Mouse (Mus musculus): ENCODE measurements at regions not wholly inside any gene's neighbourhood (a gene's known extent, or its start where the extent isn't known, plus 50 kb on each side); places are given as distances from the start of the nearest gene placed in this dataset.

DNA sequence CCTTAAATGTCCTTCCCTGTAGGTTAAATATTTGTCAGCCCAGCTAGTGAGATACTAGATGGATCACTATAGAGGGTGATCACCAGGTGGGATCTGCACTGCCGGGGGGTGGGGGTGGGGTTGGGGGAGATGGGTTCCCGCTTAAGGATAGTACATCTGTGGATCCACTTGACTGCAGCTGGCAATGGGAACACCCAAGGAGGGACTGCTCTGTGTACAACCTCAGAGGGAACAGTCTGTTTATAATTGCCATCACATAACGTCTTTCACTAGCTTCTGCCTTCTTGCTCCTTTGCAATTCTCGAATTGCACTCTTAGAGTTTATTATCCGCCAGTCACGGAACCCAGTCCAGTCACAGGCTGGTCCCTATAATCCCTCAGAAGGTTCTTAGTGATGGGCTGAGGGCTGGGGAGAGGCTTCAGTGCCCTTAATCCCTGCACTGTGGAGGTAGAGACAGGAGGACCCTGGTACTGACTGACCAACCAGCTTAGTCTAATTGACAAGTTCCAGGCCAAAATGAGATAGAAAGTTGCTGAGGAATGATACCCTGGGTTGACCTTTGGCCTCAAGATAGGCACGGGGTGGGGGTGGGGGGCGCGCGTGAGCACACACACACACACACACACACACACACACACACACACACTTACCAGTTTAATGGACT, 162.4 kb downstream of the Icos start:
- WGBS, result 26% methylated on average over 10 of the region's 10 CpGs
- Histone ChIP-seq H3K4me3 (ENCODE audit: low read depth, low read length) (no peak overlapping the region), H3K27ac (ENCODE audit: low read depth, low read length) (peak overlapping the region; percentile 37; the same call in 1 of the 2 replicates), H3K9ac (ENCODE audit: low read length) (no peak overlapping the region; the same call in 1 of the 2 replicates), H3K9me3 (ENCODE audit: control insufficient read depth, low read length) (no peaks in the 10 kb centered on the region), H3K4me1 (ENCODE audit: control insufficient read depth, insufficient read depth, low read length) (peaks cover 49% of the 10 kb centered on the region), H3K4me2 (no peak overlapping the region), H3K36me3 (ENCODE audit: control insufficient read depth, insufficient read depth, low read length) (no peaks in the 10 kb centered on the region), H3K27me3 (ENCODE audit: control insufficient read depth, insufficient read depth, low read length) (no peaks in the 10 kb centered on the region)
- ATAC-seq (ENCODE audit: low FRiP score) (peak; percentile 54), DNase-seq (ENCODE audit: low spot score, missing footprints) (peak; percentile 86)

DNA sequence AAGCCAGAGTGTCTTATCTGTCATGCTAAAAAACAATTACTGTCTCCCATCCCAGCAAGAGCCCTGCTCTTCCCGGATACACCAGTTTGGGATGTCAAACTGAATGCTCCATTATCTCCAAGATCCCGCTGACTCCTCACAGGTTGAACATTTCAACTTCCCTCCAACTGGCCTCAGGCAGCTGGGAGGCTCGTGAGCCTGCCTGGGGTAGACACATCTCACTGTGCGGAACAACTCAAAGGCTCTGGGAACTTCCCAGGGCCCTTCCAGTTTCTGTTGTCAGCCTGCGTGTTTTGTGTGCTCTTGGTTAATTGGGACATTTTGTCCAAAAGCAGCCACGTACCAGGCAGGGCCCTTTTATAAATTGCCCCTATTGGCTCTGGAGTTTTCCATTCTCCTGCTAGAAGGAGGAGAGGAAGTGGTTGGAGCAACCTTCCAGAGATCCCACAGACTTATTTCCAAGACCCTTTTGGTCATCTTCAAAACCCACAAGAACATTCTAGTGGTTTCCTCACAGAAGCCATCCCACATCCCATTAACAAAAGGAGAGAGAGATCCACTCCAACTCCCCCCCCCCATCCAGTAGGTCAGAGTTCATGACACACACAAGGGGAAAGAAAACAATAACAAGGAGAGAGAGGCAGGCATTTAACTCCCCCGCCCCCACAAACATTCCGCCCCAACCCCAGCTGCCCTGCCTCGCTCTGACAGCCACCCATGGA, 163.3 kb downstream of the Icos start:
- Histone ChIP-seq H3K27ac (ENCODE audit: low read depth, low read length) (peak overlapping the region; percentile 22; the same call in 1 of the 2 replicates), H3K4me2 (no peak overlapping the region), H3K9ac (ENCODE audit: low read length) (no peak overlapping the region), H3K9me3 (ENCODE audit: control insufficient read depth, low read length) (no peaks in the 10 kb centered on the region), H3K4me3 (ENCODE audit: low read depth, low read length) (no peak overlapping the region), H3K4me1 (ENCODE audit: control insufficient read depth, insufficient read depth, low read length) (peaks cover 51% of the 10 kb centered on the region), H3K36me3 (ENCODE audit: control insufficient read depth, insufficient read depth, low read length) (no peaks in the 10 kb centered on the region), H3K27me3 (ENCODE audit: control insufficient read depth, insufficient read depth, low read length) (no peaks in the 10 kb centered on the region)
- WGBS, result 17% methylated on average over 9 of the region's 9 CpGs
- peak; percentile 89 for DNase-seq (ENCODE audit: low spot score, missing footprints)
- no peak for ATAC-seq (ENCODE audit: low FRiP score)

GRCm38 (mm10) chr1:61141592-61141930, 163.8 kb downstream of the Icos start:
- Histone ChIP-seq H3K27me3 (ENCODE audit: control insufficient read depth, insufficient read depth, low read length) (no peaks in the 10 kb centered on the region), H3K27ac (ENCODE audit: low read depth, low read length) (no peak overlapping the region), H3K4me1 (ENCODE audit: control insufficient read depth, insufficient read depth, low read length) (peaks cover 48% of the 10 kb centered on the region), H3K9ac (ENCODE audit: low read length) (no peak overlapping the region), H3K4me2 (no peak overlapping the region), H3K4me3 (ENCODE audit: low read depth, low read length) (no peak overlapping the region), H3K36me3 (ENCODE audit: control insufficient read depth, insufficient read depth, low read length) (no peaks in the 10 kb centered on the region), H3K9me3 (ENCODE audit: control insufficient read depth, low read length) (no peaks in the 10 kb centered on the region)
- DNase-seq (ENCODE audit: low spot score, missing footprints) (peak; percentile 90), ATAC-seq (ENCODE audit: low FRiP score) (no peak)
- WGBS, result 39% methylated on average over 2 of the region's 2 CpGs

GRCm38 (mm10) chr1:61141952-61142351, 164.2 kb downstream of the Icos start:
- no peak overlapping the region for H3K27ac ChIP-seq (ENCODE audit: low read depth, low read length)
- H3K36me3 ChIP-seq (ENCODE audit: control insufficient read depth, insufficient read depth, low read length), result no peaks in the 10 kb centered on the region
- no peaks in the 10 kb centered on the region for H3K9me3 ChIP-seq (ENCODE audit: control insufficient read depth, low read length)
- ATAC-seq (ENCODE audit: low FRiP score) (no peak), DNase-seq (ENCODE audit: low spot score, missing footprints) (peak; percentile 87)
- no peaks in the 10 kb centered on the region for H3K27me3 ChIP-seq (ENCODE audit: control insufficient read depth, insufficient read depth, low read length)
- H3K4me2 ChIP-seq, result no peak overlapping the region
- H3K4me1 ChIP-seq (ENCODE audit: control insufficient read depth, insufficient read depth, low read length), result peaks cover 48% of the 10 kb centered on the region
- H3K4me3 ChIP-seq (ENCODE audit: low read depth, low read length), result no peak overlapping the region
- no peak overlapping the region for H3K9ac ChIP-seq (ENCODE audit: low read length)
- WGBS, result 40% methylated on average over 9 of the region's 9 CpGs

DNA sequence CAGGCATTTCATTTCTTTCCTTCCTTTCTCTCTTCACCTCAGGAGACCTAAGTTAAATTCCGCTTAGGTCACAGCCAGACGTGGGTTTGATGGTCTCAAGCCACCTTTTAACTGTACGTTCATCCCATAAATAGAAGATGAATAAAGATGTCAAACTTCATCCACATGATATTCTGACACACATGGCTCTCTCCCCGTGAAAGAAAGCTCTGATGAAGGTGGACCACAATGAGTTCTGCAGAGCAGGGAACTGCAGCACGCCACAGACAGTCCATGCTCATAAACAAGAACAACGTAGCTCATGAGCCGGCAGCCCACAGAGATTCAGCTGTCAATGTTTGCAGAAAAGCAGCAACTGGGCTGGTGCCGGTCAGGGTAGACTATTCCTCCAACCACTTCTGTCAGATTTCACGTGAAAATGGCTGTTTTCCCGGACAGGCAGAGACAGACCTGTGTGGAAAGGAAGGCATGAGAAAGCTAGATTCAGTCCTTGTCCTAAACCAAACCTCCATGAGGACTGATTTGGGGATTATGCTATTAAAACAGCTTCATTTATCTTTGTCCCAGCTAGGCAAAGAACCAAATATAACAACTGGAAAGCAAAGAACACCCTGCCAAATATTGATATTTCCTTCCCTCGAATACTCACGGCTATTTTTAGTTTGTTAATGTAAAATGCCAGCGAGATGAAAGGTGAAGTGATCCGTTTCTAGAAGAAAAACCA, 165.5 kb downstream of the Icos start:
- Histone ChIP-seq H3K4me1 (ENCODE audit: control insufficient read depth, insufficient read depth, low read length) (peaks cover 48% of the 10 kb centered on the region), H3K4me2 (no peak overlapping the region), H3K9me3 (ENCODE audit: control insufficient read depth, low read length) (no peaks in the 10 kb centered on the region), H3K27ac (ENCODE audit: low read depth, low read length) (peak overlapping the region; percentile 3; the same call in 1 of the 2 replicates), H3K27me3 (ENCODE audit: control insufficient read depth, insufficient read depth, low read length) (no peaks in the 10 kb centered on the region), H3K9ac (ENCODE audit: low read length) (no peak overlapping the region; the same call in 1 of the 2 replicates), H3K36me3 (ENCODE audit: control insufficient read depth, insufficient read depth, low read length) (no peaks in the 10 kb centered on the region), H3K4me3 (ENCODE audit: low read depth, low read length) (no peak overlapping the region)
- ATAC-seq (ENCODE audit: low FRiP score) (no peak), DNase-seq (ENCODE audit: low spot score, missing footprints) (peak; percentile 92)
- 27% methylated on average over 14 of the region's 14 CpGs for WGBS

- no peak overlapping the region for H3K4me2 ChIP-seq
- DNase-seq (ENCODE audit: low spot score, missing footprints), result peak; percentile 88
- H3K4me3 ChIP-seq (ENCODE audit: low read depth, low read length), result no peak overlapping the region
- no peaks in the 10 kb centered on the region for H3K27me3 ChIP-seq (ENCODE audit: control insufficient read depth, insufficient read depth, low read length)
- ATAC-seq (ENCODE audit: low FRiP score), result no peak
- WGBS, result 36% methylated on average over 8 of the region's 8 CpGs
- H3K36me3 ChIP-seq (ENCODE audit: control insufficient read depth, insufficient read depth, low read length), result no peaks in the 10 kb centered on the region
- no peak overlapping the region for H3K9ac ChIP-seq (ENCODE audit: low read length)
- no peaks in the 10 kb centered on the region for H3K9me3 ChIP-seq (ENCODE audit: control insufficient read depth, low read length)
- no peak overlapping the region for H3K27ac ChIP-seq (ENCODE audit: low read depth, low read length)
- H3K4me1 ChIP-seq (ENCODE audit: control insufficient read depth, insufficient read depth, low read length), result peaks cover 48% of the 10 kb centered on the region
Measured at GRCm38 (mm10) chr1:61143754-61144066, 166.0 kb downstream of the Icos start.

DNA sequence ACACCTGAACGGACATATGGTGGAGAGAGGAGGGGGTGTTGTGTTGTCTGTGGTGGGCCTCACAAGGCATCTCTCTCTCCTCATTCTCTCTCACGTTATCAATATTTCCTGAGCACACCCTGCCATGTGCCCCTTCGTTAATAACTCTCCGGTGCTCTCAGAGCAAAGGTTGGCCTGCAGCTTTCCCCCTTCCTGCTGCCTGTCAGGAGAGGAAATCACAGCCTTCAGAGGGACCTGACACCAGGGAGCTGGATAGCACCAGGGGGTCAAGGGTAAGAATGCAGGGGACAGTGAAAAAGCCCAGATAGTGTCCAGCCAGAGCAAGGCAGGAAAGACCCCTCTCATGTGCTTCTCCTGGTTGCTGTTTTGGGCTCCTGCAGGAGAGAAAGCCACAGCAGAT, 167.3 kb downstream of the Icos start:
- no peak overlapping the region for H3K4me2 ChIP-seq
- H3K27me3 ChIP-seq (ENCODE audit: control insufficient read depth, insufficient read depth, low read length), result no peaks in the 10 kb centered on the region
- 62% methylated on average over 4 of the region's 4 CpGs for WGBS
- H3K36me3 ChIP-seq (ENCODE audit: control insufficient read depth, insufficient read depth, low read length), result no peaks in the 10 kb centered on the region
- no peak overlapping the region for H3K4me3 ChIP-seq (ENCODE audit: low read depth, low read length)
- DNase-seq (ENCODE audit: low spot score, missing footprints) (no peak), ATAC-seq (ENCODE audit: low FRiP score) (no peak)
- no peak overlapping the region for H3K27ac ChIP-seq (ENCODE audit: low read depth, low read length)
- no peaks in the 10 kb centered on the region for H3K9me3 ChIP-seq (ENCODE audit: control insufficient read depth, low read length)
- H3K9ac ChIP-seq (ENCODE audit: low read length), result no peak overlapping the region
- H3K4me1 ChIP-seq (ENCODE audit: control insufficient read depth, insufficient read depth, low read length), result peaks cover 40% of the 10 kb centered on the region

DNA sequence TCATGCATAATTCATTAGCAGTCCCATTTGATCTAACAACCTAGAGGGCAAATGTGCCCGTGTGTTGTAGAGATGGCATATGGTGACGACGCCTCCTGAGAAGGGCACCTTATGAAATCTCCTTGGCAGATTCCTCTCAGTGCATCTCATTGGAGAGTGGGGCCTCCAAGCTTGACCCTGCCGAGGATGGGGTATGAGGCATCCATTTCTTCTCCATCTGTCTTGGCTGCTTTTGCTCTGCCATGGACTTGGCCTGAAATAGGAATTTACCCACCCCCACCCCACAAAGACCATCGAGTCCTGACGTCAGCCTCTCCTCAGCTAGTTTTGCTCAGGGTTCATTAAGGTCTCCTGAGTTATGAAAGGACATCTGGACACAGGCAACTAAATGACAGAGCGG, 167.8 kb downstream of the Icos start:
- Histone ChIP-seq H3K27me3 (ENCODE audit: control insufficient read depth, insufficient read depth, low read length) (no peaks in the 10 kb centered on the region), H3K9me3 (ENCODE audit: control insufficient read depth, low read length) (no peaks in the 10 kb centered on the region), H3K9ac (ENCODE audit: low read length) (no peak overlapping the region), H3K4me1 (ENCODE audit: control insufficient read depth, insufficient read depth, low read length) (peaks cover 34% of the 10 kb centered on the region), H3K36me3 (ENCODE audit: control insufficient read depth, insufficient read depth, low read length) (no peaks in the 10 kb centered on the region), H3K4me3 (ENCODE audit: low read depth, low read length) (no peak overlapping the region), H3K4me2 (no peak overlapping the region), H3K27ac (ENCODE audit: low read depth, low read length) (no peak overlapping the region)
- no peak for ATAC-seq (ENCODE audit: low FRiP score)
- no peak for DNase-seq (ENCODE audit: low spot score, missing footprints)
- 67% methylated on average over 7 of the region's 7 CpGs for WGBS

DNA sequence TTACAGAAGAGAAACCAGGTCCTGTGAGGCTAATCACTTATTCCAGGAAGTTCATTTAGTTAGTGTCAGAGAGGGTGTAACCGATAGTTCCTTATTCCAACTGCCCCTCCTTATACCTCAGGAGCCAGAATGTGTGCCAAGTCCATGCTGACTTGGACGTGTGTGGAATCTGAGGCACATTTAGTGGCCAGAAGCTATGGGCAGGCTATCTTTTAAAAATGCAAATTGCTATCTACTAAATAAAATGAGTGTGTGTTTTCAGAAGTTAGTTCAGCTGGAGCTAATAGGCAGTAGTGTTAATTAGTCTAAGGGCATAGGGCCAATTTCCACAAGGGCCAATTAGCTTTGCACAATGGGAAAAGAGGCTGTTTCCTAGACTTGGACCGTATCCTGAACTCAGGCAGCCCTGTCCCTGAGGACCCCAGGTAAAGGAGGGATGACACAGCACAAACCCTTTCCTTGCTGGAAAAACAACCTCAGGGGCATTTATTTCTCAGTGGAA, 168.5 kb downstream of the Icos start:
- Histone ChIP-seq H3K36me3 (ENCODE audit: control insufficient read depth, insufficient read depth, low read length) (no peaks in the 10 kb centered on the region), H3K4me1 (ENCODE audit: control insufficient read depth, insufficient read depth, low read length) (peaks cover 27% of the 10 kb centered on the region), H3K4me2 (no peak overlapping the region), H3K27ac (ENCODE audit: low read depth, low read length) (no peak overlapping the region), H3K27me3 (ENCODE audit: control insufficient read depth, insufficient read depth, low read length) (no peaks in the 10 kb centered on the region), H3K9me3 (ENCODE audit: control insufficient read depth, low read length) (no peaks in the 10 kb centered on the region), H3K9ac (ENCODE audit: low read length) (no peak overlapping the region), H3K4me3 (ENCODE audit: low read depth, low read length) (no peak overlapping the region)
- WGBS, result 75% methylated on average over 3 of the region's 3 CpGs
- ATAC-seq (ENCODE audit: low FRiP score) (no peak), DNase-seq (ENCODE audit: low spot score, missing footprints) (no peak)
